Mouse (Mus musculus): ENCODE measurements around the gene Grb7.
A peak's percentile ranks its signal among the peaks of the same experiment; 100 is the strongest.

DNA sequence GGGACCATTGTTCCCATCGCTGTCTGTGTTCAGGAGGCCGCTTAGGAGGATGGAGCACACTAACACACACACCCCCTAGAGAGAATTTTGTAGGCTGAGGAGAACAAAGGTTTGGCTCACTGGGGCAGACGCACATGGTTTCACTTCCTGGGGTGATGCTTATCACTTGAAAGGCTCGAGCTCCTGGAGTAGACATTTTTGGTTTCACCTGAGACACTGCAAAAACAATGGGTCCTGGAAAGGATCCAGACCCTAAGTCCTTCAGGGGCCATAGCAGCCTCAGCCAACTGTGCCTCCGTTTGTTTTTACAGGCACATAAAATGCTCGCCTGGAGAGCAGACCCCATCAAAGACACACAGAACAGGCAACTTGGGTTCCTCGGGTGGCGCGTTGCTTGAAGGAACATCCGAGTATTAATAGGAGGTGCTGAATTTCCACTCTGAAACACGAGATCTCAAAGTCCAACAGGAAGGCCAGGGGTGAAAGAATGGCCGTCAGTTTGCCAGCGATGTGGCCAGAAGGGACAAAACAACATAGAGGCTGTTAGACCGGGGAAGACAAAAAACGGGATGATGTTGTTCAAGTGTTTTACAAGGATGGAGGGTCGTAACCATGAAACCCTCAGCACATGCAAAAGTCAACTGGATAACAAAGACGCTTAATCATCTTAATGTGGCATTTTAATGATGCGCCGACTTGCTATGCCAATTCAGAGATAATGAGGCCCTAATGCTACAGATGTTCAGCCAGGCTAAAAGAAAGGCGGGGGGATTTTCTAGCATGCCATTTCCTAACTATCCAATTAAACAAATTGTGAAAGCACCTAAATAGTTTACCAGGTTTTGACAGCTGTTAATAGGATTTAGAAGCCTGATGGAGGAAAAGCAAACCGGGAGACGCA lies 51.4 kb downstream of the Grb7 start:
- no peak for TF ChIP-seq KAT2A (IDR thresholded peaks at IDR 0.05; ENCODE audit: insufficient replicate concordance, low read length)
- TF ChIP-seq POLR2A (IDR thresholded peaks at IDR 0.05; ENCODE audit: low read depth, low read length): peak; percentile 62
- no peak for TF ChIP-seq ZC3H11A (IDR thresholded peaks at IDR 0.05; ENCODE audit: low read depth, low read length)
- TF ChIP-seq MYC (IDR thresholded peaks at IDR 0.05; ENCODE audit: low read depth, low read length): peak; percentile 98
- TF ChIP-seq PAX5 (IDR thresholded peaks at IDR 0.05; ENCODE audit: low read length): no peak
- no peak for TF ChIP-seq E2F4 (IDR thresholded peaks at IDR 0.05; ENCODE audit: insufficient replicate concordance, low read depth, low read length)
- TF ChIP-seq MAFK (IDR thresholded peaks at IDR 0.05; ENCODE audit: insufficient replicate concordance, low read length): 0 out of 2 replicates have a peak, but pooled peaks have one; percentile 33
- TF ChIP-seq ELF1 (IDR thresholded peaks at IDR 0.05; ENCODE audit: low read depth, low read length): peak; percentile 79
- peak; percentile 30; the same call in 1 of the 2 replicates for TF ChIP-seq ZNF384 (IDR thresholded peaks at IDR 0.05; ENCODE audit: low read depth, low read length)
- TF ChIP-seq BHLHE40 (IDR thresholded peaks at IDR 0.05; ENCODE audit: low read depth, low read length): peak; percentile 89
- peak in 1 of 2 experiments; percentile 13; a peak in 1 of 4 replicates for TF ChIP-seq CTCF (conservative IDR thresholded peaks at IDR 0.05 in 1 of 2, IDR thresholded peaks at IDR 0.05 in 1 of 2; ENCODE audit: low read depth in 2 of 2, low read length in 2 of 2)
- TF ChIP-seq USF1 (IDR thresholded peaks at IDR 0.05; ENCODE audit: low read depth, low read length): no peak
